Comparison of ENCODE assay signal across 8 mouse cellular contexts in genomic region chr17:88303991-88304390, GRCm38 (mm10).
DNase-seq lines count a peak whose midpoint lies in the region; ATAC-seq and TF ChIP-seq lines count a peak whose summit lies in the region.

No protein-coding gene starts in this region.

- WGBS in heart, embryonic 12.5 days, result 54% methylated on average over 2 of the region's 2 CpGs
- 63% methylated on average over 2 of the region's 2 CpGs for WGBS in kidney, postnatal 0 days

- H3K27me3 ChIP-seq in heart, embryonic 12.5 days (replicated peaks), result no peaks in the 10 kb centered on the region
- H3K27me3 ChIP-seq in kidney, postnatal 0 days (ENCODE audit: insufficient read depth, low read length), result no peaks in the 10 kb centered on the region

- H3K9me3 ChIP-seq in heart, embryonic 12.5 days (replicated peaks), result peaks cover 12% of the 10 kb centered on the region; the same call in 1 of the 2 replicates
- no peaks in the 10 kb centered on the region for H3K9me3 ChIP-seq in kidney, postnatal 0 days (replicated peaks; ENCODE audit: low read length)

- DNase-seq in heart, adult 8-10 months (ENCODE audit: low spot score), result peak; percentile 21
- peak; percentile 71 for DNase-seq in ES-CJ7 (ENCODE audit: low read depth, low spot score)
- DNase-seq in cerebellum, postnatal 25 days, result peak; percentile 39 to 66
- DNase-seq in kidney, postnatal 0 days (ENCODE audit: low spot score), result peak; percentile 43
- peak; percentile 8 for DNase-seq in thymus, postnatal 0 days (ENCODE audit: low spot score)
- DNase-seq in right cerebral cortex, adult 18-20 months, result no peak

- no peak overlapping the region for H3K4me3 ChIP-seq in heart, embryonic 12.5 days
- H3K4me3 ChIP-seq in kidney, postnatal 0 days (replicated peaks; ENCODE audit: low read depth, low read length), result no peak overlapping the region

- H3K27ac ChIP-seq in heart, embryonic 12.5 days (ENCODE audit: poor library complexity, severe bottlenecking), result no peak overlapping the region
- H3K27ac ChIP-seq in kidney, postnatal 0 days, result no peak overlapping the region

- no peak for ATAC-seq in heart, embryonic 12.5 days (ENCODE audit: insufficient number of reproducible peaks, low FRiP score)
- ATAC-seq in kidney, postnatal 0 days (replicated peaks; ENCODE audit: low FRiP score, low read depth), result 0 out of 2 replicates have a peak, but pooled peaks have one; percentile 33
- no peak for ATAC-seq in megakaryocyte-erythroid progenitor cell, adult 5-6 weeks (replicated peaks; ENCODE audit: low FRiP score, low TSS enrichment, poor library complexity, severe bottlenecking)

- no peaks in the 10 kb centered on the region for H3K4me1 ChIP-seq in heart, embryonic 12.5 days (replicated peaks)
- H3K4me1 ChIP-seq in kidney, postnatal 0 days (replicated peaks; ENCODE audit: insufficient read depth, low read length), result no peaks in the 10 kb centered on the region

- TF ChIP-seq CTCF in kidney, postnatal 0 days (IDR thresholded peaks at IDR 0.05; ENCODE audit: low read depth), result peak; percentile 65

- no peak overlapping the region for H3K9ac ChIP-seq in heart, embryonic 12.5 days
- no peak overlapping the region for H3K9ac ChIP-seq in kidney, postnatal 0 days (ENCODE audit: low read depth, low read length)

- no peaks in the 10 kb centered on the region for H3K36me3 ChIP-seq in heart, embryonic 12.5 days
- no peaks in the 10 kb centered on the region for H3K36me3 ChIP-seq in kidney, postnatal 0 days (ENCODE audit: insufficient read depth, low read length)

- H3K4me2 ChIP-seq in heart, embryonic 12.5 days, result no peak overlapping the region
- no peak overlapping the region for H3K4me2 ChIP-seq in kidney, postnatal 0 days (ENCODE audit: low read length)
